Mouse (Mus musculus): Measurements from ENCODE around the gene Gusb.

DNA sequence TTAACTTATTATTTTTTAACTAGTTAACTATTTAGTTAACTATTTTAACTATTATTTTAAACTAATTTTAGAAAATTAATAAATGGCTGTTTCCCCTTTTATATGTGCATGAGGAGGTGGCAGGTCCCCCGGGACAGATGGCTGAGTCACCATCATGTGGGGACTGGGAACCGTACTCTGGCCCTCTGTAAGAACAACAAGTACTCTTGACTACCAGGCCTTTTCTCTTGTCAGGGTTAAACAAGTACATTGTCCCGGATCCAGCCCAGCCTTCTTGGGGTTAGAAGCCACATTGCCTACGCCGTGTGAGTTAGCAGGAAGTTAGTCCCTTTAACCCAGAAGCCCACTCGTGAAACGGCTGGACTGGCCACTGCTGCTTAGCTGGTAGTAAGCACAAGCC lies 7.9 kb downstream of the Gusb start:
- no peak for TF ChIP-seq CEBPB (IDR thresholded peaks at IDR 0.05; ENCODE audit: insufficient read depth, poor library complexity, severe bottlenecking)
- TF ChIP-seq POLR2A (IDR thresholded peaks at IDR 0.05; ENCODE audit: insufficient read length, low read depth) = no peak
- TF ChIP-seq SRF (IDR thresholded peaks at IDR 0.05; ENCODE audit: control insufficient read depth, insufficient read length, low read depth) = no peak
- no peak for TF ChIP-seq TCF12 (IDR thresholded peaks at IDR 0.05; ENCODE audit: insufficient read depth, poor library complexity, severe bottlenecking)
- TF ChIP-seq MAX (IDR thresholded peaks at IDR 0.05; ENCODE audit: low read depth) = no peak
- TF ChIP-seq MYOD1 (IDR thresholded peaks at IDR 0.05; ENCODE audit: control insufficient read depth in 1 of 3, insufficient read length in 2 of 3, low read depth in 2 of 3) = no peak

All from myocyte (in vitro differentiated cells).